Mouse (Mus musculus): ENCODE data around the gene Hmgb1. TPM values are rescaled to one million over a fixed set of nuclear protein-coding genes. Genes with fewer than 3 reads are reported as not detected.

The Hmgb1 gene
- polyA plus RNA-seq, 1 experiment from 2014 or later = 439 TPM

GRCm38 (mm10) chr5:149050588-149051160 is 133.6 kb downstream of the Hmgb1 start:
- Histone ChIP-seq H3K27ac (ENCODE audit: low read depth) (peak overlapping the region; percentile 100), H3K36me3 (replicated peaks; ENCODE audit: insufficient read depth, low read length) (peaks cover 22% of the 10 kb centered on the region), H3K4me2 (ENCODE audit: low read depth, low read length) (peak overlapping the region; percentile 98), H3K27me3 (ENCODE audit: insufficient read depth, low read length) (no peaks in the 10 kb centered on the region), H3K9ac (replicated peaks) (peak overlapping the region; percentile 99), H3K9me3 (ENCODE audit: low read length) (no peaks in the 10 kb centered on the region), H3K4me1 (ENCODE audit: insufficient read depth) (peaks cover 3% of the 10 kb centered on the region; the same call in 1 of the 2 replicates), H3K4me3 (ENCODE audit: low read depth, low read length) (peak overlapping the region; percentile 68)
- ATAC-seq (no peak), DNase-seq (no peak)
- 16% methylated on average over 10 of the region's 10 CpGs for WGBS (ENCODE audit: insufficient replicate concordance)
- TF ChIP-seq EP300 (IDR thresholded peaks at IDR 0.05; ENCODE audit: low read depth) (no peak; the same call in 1 of the 2 replicates), CTCF (IDR thresholded peaks at IDR 0.05; ENCODE audit: low read depth) (no peak)

- ATAC-seq (no peak), DNase-seq (no peak)
- Histone ChIP-seq H3K9ac (replicated peaks) (no peak overlapping the region), H3K9me3 (ENCODE audit: low read length) (no peaks in the 10 kb centered on the region), H3K4me1 (ENCODE audit: insufficient read depth) (peaks cover 3% of the 10 kb centered on the region; the same call in 1 of the 2 replicates), H3K4me3 (ENCODE audit: low read depth, low read length) (no peak overlapping the region), H3K27me3 (ENCODE audit: insufficient read depth, low read length) (no peaks in the 10 kb centered on the region), H3K4me2 (ENCODE audit: low read depth, low read length) (no peak overlapping the region), H3K36me3 (replicated peaks; ENCODE audit: insufficient read depth, low read length) (peaks cover 27% of the 10 kb centered on the region), H3K27ac (ENCODE audit: low read depth) (no peak overlapping the region)
- TF ChIP-seq CTCF (IDR thresholded peaks at IDR 0.05; ENCODE audit: low read depth) (no peak), EP300 (IDR thresholded peaks at IDR 0.05; ENCODE audit: low read depth) (no peak)
- 57% methylated on average over 3 of the region's 3 CpGs for WGBS (ENCODE audit: insufficient replicate concordance)
Observed at GRCm38 (mm10) chr5:149049435-149049834, 134.9 kb downstream of the Hmgb1 start.

GRCm38 (mm10) chr5:149048961-149049360 is 135.3 kb downstream of the Hmgb1 start:
- peaks cover 27% of the 10 kb centered on the region for H3K36me3 ChIP-seq (replicated peaks; ENCODE audit: insufficient read depth, low read length)
- DNase-seq (no peak), ATAC-seq (no peak)
- H3K4me2 ChIP-seq (ENCODE audit: low read depth, low read length) = no peak overlapping the region
- H3K9me3 ChIP-seq (ENCODE audit: low read length) = no peaks in the 10 kb centered on the region
- H3K27me3 ChIP-seq (ENCODE audit: insufficient read depth, low read length) = no peaks in the 10 kb centered on the region
- no peak overlapping the region for H3K4me3 ChIP-seq (ENCODE audit: low read depth, low read length)
- no peak overlapping the region for H3K27ac ChIP-seq (ENCODE audit: low read depth)
- peak; percentile 52 for TF ChIP-seq CTCF (IDR thresholded peaks at IDR 0.05; ENCODE audit: low read depth)
- no peak for TF ChIP-seq EP300 (IDR thresholded peaks at IDR 0.05; ENCODE audit: low read depth)
- 86% methylated on average over 1 of the region's 1 CpGs for WGBS (ENCODE audit: insufficient replicate concordance)
- no peak overlapping the region for H3K9ac ChIP-seq (replicated peaks)
- peaks cover 3% of the 10 kb centered on the region; the same call in 1 of the 2 replicates for H3K4me1 ChIP-seq (ENCODE audit: insufficient read depth)

- H3K4me2 ChIP-seq (ENCODE audit: low read depth, low read length) = no peak overlapping the region
- H3K4me1 ChIP-seq (ENCODE audit: insufficient read depth) = no peaks in the 10 kb centered on the region; the same call in 1 of the 2 replicates
- H3K9ac ChIP-seq (replicated peaks) = no peak overlapping the region
- no peak overlapping the region for H3K4me3 ChIP-seq (ENCODE audit: low read depth, low read length)
- no peaks in the 10 kb centered on the region for H3K27me3 ChIP-seq (ENCODE audit: insufficient read depth, low read length)
- no peaks in the 10 kb centered on the region for H3K9me3 ChIP-seq (ENCODE audit: low read length)
- no peak for DNase-seq
- no peak overlapping the region for H3K27ac ChIP-seq (ENCODE audit: low read depth)
- H3K36me3 ChIP-seq (replicated peaks; ENCODE audit: insufficient read depth, low read length) = peaks cover 27% of the 10 kb centered on the region
- 91% methylated on average over 9 of the region's 9 CpGs for WGBS (ENCODE audit: insufficient replicate concordance)
- ATAC-seq = no peak
- TF ChIP-seq CTCF (IDR thresholded peaks at IDR 0.05; ENCODE audit: low read depth) = no peak
- TF ChIP-seq EP300 (IDR thresholded peaks at IDR 0.05; ENCODE audit: low read depth) = no peak
Observed at GRCm38 (mm10) chr5:149046650-149047049, 137.6 kb downstream of the Hmgb1 start.

GRCm38 (mm10) chr5:149045470-149046085 is 138.7 kb downstream of the Hmgb1 start:
- DNase-seq (no peak), ATAC-seq (no peak)
- no peaks in the 10 kb centered on the region for H3K9me3 ChIP-seq (ENCODE audit: low read length)

GRCm38 (mm10) chr5:149045054-149045453 is 139.2 kb downstream of the Hmgb1 start:
- Histone ChIP-seq H3K4me3 (ENCODE audit: low read depth, low read length) (no peak overlapping the region), H3K27me3 (ENCODE audit: insufficient read depth, low read length) (no peaks in the 10 kb centered on the region), H3K4me2 (ENCODE audit: low read depth, low read length) (no peak overlapping the region), H3K9me3 (ENCODE audit: low read length) (peaks cover under 1% of the 10 kb centered on the region), H3K9ac (replicated peaks) (no peak overlapping the region), H3K27ac (ENCODE audit: low read depth) (no peak overlapping the region), H3K4me1 (ENCODE audit: insufficient read depth) (no peaks in the 10 kb centered on the region), H3K36me3 (replicated peaks; ENCODE audit: insufficient read depth, low read length) (peaks cover 25% of the 10 kb centered on the region)
- DNase-seq (no peak), ATAC-seq (peak; percentile 7; the same call in 1 of the 2 replicates)
- 82% methylated on average over 7 of the region's 7 CpGs for WGBS (ENCODE audit: insufficient replicate concordance)
- 0 out of 2 replicates have a peak, but pooled peaks have one; percentile 9 for TF ChIP-seq CTCF (IDR thresholded peaks at IDR 0.05; ENCODE audit: low read depth)
- TF ChIP-seq EP300 (IDR thresholded peaks at IDR 0.05; ENCODE audit: low read depth) = no peak

More at GRCm38 (mm10) chr5:149045470-149046085, 138.7 kb downstream of the Hmgb1 start:
- Histone ChIP-seq H3K27ac (ENCODE audit: low read depth) (no peak overlapping the region), H3K9ac (replicated peaks) (no peak overlapping the region), H3K4me3 (ENCODE audit: low read depth, low read length) (no peak overlapping the region), H3K4me1 (ENCODE audit: insufficient read depth) (no peaks in the 10 kb centered on the region; the same call in 1 of the 2 replicates), H3K27me3 (ENCODE audit: insufficient read depth, low read length) (no peaks in the 10 kb centered on the region), H3K4me2 (ENCODE audit: low read depth, low read length) (no peak overlapping the region), H3K36me3 (replicated peaks; ENCODE audit: insufficient read depth, low read length) (peaks cover 27% of the 10 kb centered on the region)
- WGBS (ENCODE audit: insufficient replicate concordance) = 92% methylated on average over 9 of the region's 9 CpGs
- TF ChIP-seq CTCF (IDR thresholded peaks at IDR 0.05; ENCODE audit: low read depth) (no peak), EP300 (IDR thresholded peaks at IDR 0.05; ENCODE audit: low read depth) (no peak)

Data from liver, postnatal 0 days (tissue).